Comparison of ENCODE assay signal across 8 mouse cellular contexts in the genomic region with DNA sequence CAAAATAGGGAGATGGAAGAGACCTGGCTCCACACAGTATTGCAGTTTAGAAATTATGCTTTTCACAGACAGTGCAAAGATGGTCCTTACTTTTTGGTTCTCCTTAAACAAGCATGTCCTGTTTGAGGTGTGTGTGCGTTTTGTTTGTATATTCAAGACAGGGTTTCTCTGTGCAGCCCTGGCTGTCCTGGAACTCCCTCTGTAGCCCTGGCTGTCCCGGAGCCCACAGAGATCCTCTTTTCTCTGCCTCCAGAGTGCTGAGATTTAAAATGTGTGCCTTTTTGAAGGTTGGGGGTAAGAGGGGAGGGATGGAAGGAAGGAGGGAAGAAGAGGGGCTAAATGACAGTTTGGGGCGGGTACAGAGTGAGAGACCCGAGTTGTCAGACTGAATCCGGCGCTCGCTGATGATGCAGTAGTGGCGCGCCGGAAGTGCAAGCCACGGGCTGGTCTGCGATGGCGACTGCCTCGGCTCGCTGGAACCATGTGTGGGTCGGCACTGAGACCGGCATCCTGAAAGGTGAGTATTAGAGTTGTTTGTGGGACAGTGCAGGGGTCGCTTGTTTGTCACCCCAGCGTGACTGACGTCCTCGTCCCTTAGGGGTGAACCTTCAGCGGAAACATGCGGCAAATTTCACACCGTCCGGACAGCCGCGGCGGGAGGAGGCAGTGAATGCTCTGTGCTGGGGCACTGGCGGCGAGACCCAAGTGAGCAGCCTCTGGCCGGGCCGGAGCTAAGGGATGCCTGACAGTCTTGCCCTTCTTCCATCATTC. TPM values are rescaled to one million over a fixed set of nuclear protein-coding genes. Genes with fewer than 3 reads are reported as not detected.
A peak's percentile ranks its signal among the peaks of the same experiment; 100 is the strongest.
DNase-seq lines count a peak whose midpoint lies in the region; ATAC-seq and TF ChIP-seq lines count a peak whose summit lies in the region.

Gene Wdr74, plus strand, starts transcription at position 439 of the 771 bp plus-strand sequence.

- H3K27ac ChIP-seq in lung, embryonic 15.5 days: peak within 1 kb of the TSS; percentile 48
- H3K27ac ChIP-seq in olfactory bulb, adult 2 months (ENCODE audit: insufficient read depth, low read depth, low read length): peak within 1 kb of the TSS; percentile 59; the same call in 1 of the 2 replicates

- peaks cover 31% of the 10 kb centered on the region for H3K36me3 ChIP-seq in lung, embryonic 15.5 days

- ATAC-seq in frontal cortex, adult (ENCODE audit: low TSS enrichment): peak; percentile 90
- peak; percentile 95 to 99 for ATAC-seq in hematopoietic stem cell, adult 5-6 weeks (replicated peaks in 1 of 2; ENCODE audit: insufficient read depth in 1 of 2, low FRiP score in 2 of 2, low TSS enrichment in 1 of 2, low read depth in 1 of 2, poor library complexity in 2 of 2, severe bottlenecking in 2 of 2)
- peak; percentile 89 for ATAC-seq in lung, embryonic 15.5 days (ENCODE audit: borderline replicate concordance, extremely low read depth, low FRiP score, low TSS enrichment)

- under 1% methylated on average over 32 of the region's 32 CpGs for WGBS in lung, embryonic 15.5 days
- WGBS in olfactory bulb, adult 2 months: under 1% methylated on average over 32 of the region's 32 CpGs

- H3K9ac ChIP-seq in lung, embryonic 15.5 days: peak within 1 kb of the TSS; percentile 82

- H3K4me2 ChIP-seq in lung, embryonic 15.5 days: peak within 1 kb of the TSS; percentile 90

- no peak for TF ChIP-seq CTCF in olfactory bulb, adult 2 months (IDR thresholded peaks at IDR 0.05; ENCODE audit: insufficient read depth, low read depth, low read length)

- peak within 1 kb of the TSS; percentile 97 for H3K4me3 ChIP-seq in lung, embryonic 15.5 days
- peak within 1 kb of the TSS; percentile 72 for H3K4me3 ChIP-seq in olfactory bulb, adult 2 months (ENCODE audit: insufficient read depth, low read depth, low read length)

- peaks cover 16% of the 10 kb centered on the region for H3K4me1 ChIP-seq in lung, embryonic 15.5 days
- peaks cover 4% of the 10 kb centered on the region; the same call in 1 of the 2 replicates for H3K4me1 ChIP-seq in olfactory bulb, adult 2 months (ENCODE audit: control insufficient read depth, insufficient read depth, low read length)

- H3K27me3 ChIP-seq in lung, embryonic 15.5 days: no peaks in the 10 kb centered on the region

- H3K9me3 ChIP-seq in lung, embryonic 15.5 days: no peaks in the 10 kb centered on the region

- DNase-seq in MN1 (ENCODE audit: low spot score): peak; percentile 88
- DNase-seq in cerebellum, adult 9-10 months: peak; percentile 90
- peak; percentile 78 for DNase-seq in layer of hippocampus, adult 9-10 months (ENCODE audit: low spot score)
- peak; percentile 76 to 80 for DNase-seq in thymus, adult 18-20 months

- TF ChIP-seq POLR2A in olfactory bulb, adult 2 months (IDR thresholded peaks at IDR 0.05; ENCODE audit: insufficient read depth, low read depth, low read length): peak; percentile 79

RNA-seq across cellular contexts. Expression of gene Wdr74, which starts in this region (rescaled TPM):
- 58.5 and 90.9 TPM in 2 replicates for total RNA-seq in hematopoietic stem cell, adult 5-6 weeks (2017)
- polyA plus RNA-seq in lung, embryonic 15.5 days (2015; fragmentation: Nextera tagmentation; extraction: Ambion mirVana): 85.6 and 86.3 TPM in 2 replicates
- polyA plus RNA-seq in olfactory bulb, adult 2 months (2012; ENCODE audit: insufficient read depth, insufficient read length, low replicate concordance, missing spikeins): not detected in 2 replicates

Comparison
In these comparisons a context has a peak if more than half of its experiments do, and no peak if none do; other contexts are left out.
1. Peak in every context shown above with its lines: DNase-seq, ATAC-seq, H3K4me3 ChIP-seq and H3K27ac ChIP-seq.